Mouse (Mus musculus): Measurements from ENCODE around the gene Nhsl2.

DNA sequence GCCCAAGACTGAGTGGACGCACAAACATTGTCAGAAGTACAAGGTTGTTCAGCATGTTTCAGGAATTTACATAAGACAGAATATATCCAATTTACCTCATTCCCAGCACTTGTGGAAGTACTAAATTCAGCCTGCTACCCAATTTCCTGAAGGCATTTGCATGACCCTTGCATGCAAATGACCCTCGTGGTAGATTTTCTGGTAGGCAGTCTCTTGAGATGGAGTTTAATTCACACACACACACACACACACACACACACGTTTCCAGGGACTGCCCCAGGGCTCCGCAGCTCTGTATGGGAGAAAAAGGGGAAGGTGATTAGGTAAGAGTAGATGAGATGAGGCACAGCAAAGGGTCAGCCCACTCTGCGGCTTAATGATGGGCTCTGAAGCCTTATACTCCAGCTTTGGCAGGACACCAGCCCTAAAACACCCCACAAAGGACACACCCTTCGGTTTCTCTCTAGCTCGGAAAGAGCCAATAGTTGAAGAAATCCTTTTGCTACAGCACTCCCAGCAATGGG is 245.3 kb downstream of the Nhsl2 start:
- no peak for TF ChIP-seq CTCF (conservative IDR thresholded peaks at IDR 0.05; ENCODE audit: low read length)
- TF ChIP-seq POU5F1 (IDR thresholded peaks at IDR 0.05; ENCODE audit: borderline replicate concordance, low read length) = no peak
